Mouse (Mus musculus) embryonic fibroblast, embryonic 13.5 days (primary cell): ENCODE results near the gene Agpat2. TPM values are rescaled to one million over a fixed set of nuclear protein-coding genes. Genes with fewer than 3 reads are reported as not detected.

Source experiments
- H3K27ac ChIP-seq: 2 replicates; pipeline ENCODE4 v1.5.1; 2012; ENCODE audit warnings: low read length, control low read depth, inconsistent platforms; ENCODE audit not compliant: insufficient read depth
- H3K4me1 ChIP-seq: 2 replicates; pipeline ENCODE4 v1.6.1; 2011; ENCODE audit warnings: low read length; ENCODE audit not compliant: control insufficient read depth, insufficient read depth
- H3K4me3 ChIP-seq: 2 replicates; pipeline ENCODE4 v1.5.1; 2011; ENCODE audit warnings: mild to moderate bottlenecking, control low read depth, low read length; ENCODE audit not compliant: insufficient read depth
- CTCF ChIP-seq: IDR thresholded peaks from 2 replicates; pipeline ENCODE4 v1.5.1; 2011; ENCODE audit warnings: mild to moderate bottlenecking, control low read depth, low read length, moderate library complexity, borderline replicate concordance; ENCODE audit not compliant: insufficient read depth
- POLR2A ChIP-seq: IDR thresholded peaks from 2 replicates; pipeline ENCODE4 v1.6.1; 2011; ENCODE audit warnings: low read depth, mild to moderate bottlenecking, control low read depth, low read length, moderate library complexity
- polyA plus RNA-seq: library from polyadenylated mRNA; stranded (reverse); fragments of >200 nt; gene quantifications from 2 replicates; pipeline ENCODE4 v1.2.4, GENCODE M21; 2011; ENCODE audit warnings: low read depth; ENCODE audit not compliant: missing spikeins, insufficient read length

Agpat2 gene
- polyA plus RNA-seq, 1 experiment = 22.4 TPM

GRCm38 (mm10) chr2:26591416-26591815, 12.8 kb downstream of the Agpat2 start:
- Histone ChIP-seq H3K4me3 (no peak overlapping the region), H3K4me1 (no peaks in the 10 kb centered on the region), H3K27ac (no peak overlapping the region)
- TF ChIP-seq POLR2A = no peak
- no peak for TF ChIP-seq CTCF

GRCm38 (mm10) chr2:26590962-26591361, 13.3 kb downstream of the Agpat2 start:
- no peak overlapping the region for H3K27ac ChIP-seq
- TF ChIP-seq CTCF (no peak), POLR2A (no peak)
- H3K4me3 ChIP-seq = no peak overlapping the region

GRCm38 (mm10) chr2:26590282-26590681, 13.9 kb downstream of the Agpat2 start:
- H3K4me1 ChIP-seq = no peaks in the 10 kb centered on the region
- no peak overlapping the region for H3K4me3 ChIP-seq
- no peak overlapping the region for H3K27ac ChIP-seq
- TF ChIP-seq POLR2A = no peak
- TF ChIP-seq CTCF = no peak

More at GRCm38 (mm10) chr2:26590962-26591361, 13.3 kb downstream of the Agpat2 start:
- no peaks in the 10 kb centered on the region for H3K4me1 ChIP-seq

GRCm38 (mm10) chr2:26589284-26589683, 14.9 kb downstream of the Agpat2 start:
- Histone ChIP-seq H3K4me3 (no peak overlapping the region), H3K4me1 (no peaks in the 10 kb centered on the region), H3K27ac (no peak overlapping the region)
- TF ChIP-seq POLR2A (no peak), CTCF (no peak)

GRCm38 (mm10) chr2:26588573-26588972, 15.6 kb downstream of the Agpat2 start:
- TF ChIP-seq POLR2A (no peak), CTCF (no peak)
- Histone ChIP-seq H3K27ac (no peak overlapping the region), H3K4me1 (no peaks in the 10 kb centered on the region), H3K4me3 (no peak overlapping the region)

DNA sequence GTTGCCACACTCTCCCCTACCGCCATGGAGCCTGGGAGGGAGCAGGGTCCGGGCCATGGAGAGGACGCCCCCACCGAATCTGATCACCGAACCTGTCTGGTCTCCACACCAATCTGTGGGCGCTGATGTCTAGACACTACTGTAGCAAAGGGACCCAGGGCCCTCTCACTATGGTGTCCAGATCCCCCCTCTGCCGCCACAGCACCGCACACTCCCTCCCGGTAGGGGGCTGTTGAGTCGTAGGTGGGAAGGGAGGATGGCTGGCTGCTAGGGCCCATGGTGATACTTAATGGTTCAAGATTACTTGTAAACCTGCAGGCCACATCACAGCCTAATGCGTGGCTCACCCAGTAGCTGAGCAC, 17.2 kb downstream of the Agpat2 start:
- H3K27ac ChIP-seq = no peak overlapping the region
- H3K4me3 ChIP-seq = peak overlapping the region; percentile 57
- no peak for TF ChIP-seq POLR2A
- TF ChIP-seq CTCF = peak; percentile 23; the same call in 1 of the 2 replicates
- no peaks in the 10 kb centered on the region for H3K4me1 ChIP-seq

GRCm38 (mm10) chr2:26586294-26587043, 17.7 kb downstream of the Agpat2 start, which contains the start of gene Gm20532:
TSS of gene Gm20532 (plus strand) at chr2:26586639.
- no peaks in the 10 kb centered on the region for H3K4me1 ChIP-seq
- TF ChIP-seq CTCF (peak; percentile 54), POLR2A (peak; percentile 61; the same call in 1 of the 2 replicates)
- H3K27ac ChIP-seq = no peak within 1 kb of the TSS
- peak within 1 kb of the TSS; percentile 57 for H3K4me3 ChIP-seq

DNA sequence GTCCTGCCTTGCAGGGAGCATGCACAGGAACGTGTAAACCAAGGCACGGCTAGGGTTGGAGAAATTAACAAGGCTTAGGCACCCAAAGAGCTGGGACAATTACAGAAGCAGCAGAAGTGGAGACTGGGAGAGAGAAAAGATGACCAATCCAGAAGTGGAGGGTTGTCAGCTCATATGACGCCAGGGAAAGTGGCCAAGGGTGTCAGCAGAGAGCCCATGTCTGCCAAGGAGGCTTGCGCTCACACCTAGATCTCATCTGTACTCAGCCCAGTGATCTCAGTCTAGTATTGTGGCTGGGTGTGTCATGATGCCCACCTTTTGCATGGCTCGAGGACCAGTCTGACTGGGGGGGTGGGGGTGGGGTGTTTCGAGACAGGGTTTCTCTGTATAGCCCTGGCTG, 18.5 kb downstream of the Agpat2 start:
- Histone ChIP-seq H3K27ac (no peak overlapping the region), H3K4me3 (no peak overlapping the region), H3K4me1 (no peaks in the 10 kb centered on the region)
- no peak for TF ChIP-seq CTCF

- H3K4me1 ChIP-seq = no peaks in the 10 kb centered on the region
- no peak overlapping the region for H3K4me3 ChIP-seq
- H3K27ac ChIP-seq = no peak overlapping the region
- no peak for TF ChIP-seq POLR2A
- no peak for TF ChIP-seq CTCF
Measured at GRCm38 (mm10) chr2:26583640-26584039, 20.6 kb downstream of the Agpat2 start.

- H3K4me3 ChIP-seq = no peak overlapping the region
- no peaks in the 10 kb centered on the region for H3K4me1 ChIP-seq
- TF ChIP-seq CTCF (no peak), POLR2A (no peak)
- H3K27ac ChIP-seq = no peak overlapping the region
Measured at GRCm38 (mm10) chr2:26582741-26583140, 21.5 kb downstream of the Agpat2 start.
